Mouse (Mus musculus): ENCODE results near the gene Hook2. TPM values are rescaled to one million over a fixed set of nuclear protein-coding genes. Genes with fewer than 3 reads are reported as not detected.

Hook2 gene
- polyA plus RNA-seq, 1 experiment from 2014 or later = 5.3 TPM

DNA sequence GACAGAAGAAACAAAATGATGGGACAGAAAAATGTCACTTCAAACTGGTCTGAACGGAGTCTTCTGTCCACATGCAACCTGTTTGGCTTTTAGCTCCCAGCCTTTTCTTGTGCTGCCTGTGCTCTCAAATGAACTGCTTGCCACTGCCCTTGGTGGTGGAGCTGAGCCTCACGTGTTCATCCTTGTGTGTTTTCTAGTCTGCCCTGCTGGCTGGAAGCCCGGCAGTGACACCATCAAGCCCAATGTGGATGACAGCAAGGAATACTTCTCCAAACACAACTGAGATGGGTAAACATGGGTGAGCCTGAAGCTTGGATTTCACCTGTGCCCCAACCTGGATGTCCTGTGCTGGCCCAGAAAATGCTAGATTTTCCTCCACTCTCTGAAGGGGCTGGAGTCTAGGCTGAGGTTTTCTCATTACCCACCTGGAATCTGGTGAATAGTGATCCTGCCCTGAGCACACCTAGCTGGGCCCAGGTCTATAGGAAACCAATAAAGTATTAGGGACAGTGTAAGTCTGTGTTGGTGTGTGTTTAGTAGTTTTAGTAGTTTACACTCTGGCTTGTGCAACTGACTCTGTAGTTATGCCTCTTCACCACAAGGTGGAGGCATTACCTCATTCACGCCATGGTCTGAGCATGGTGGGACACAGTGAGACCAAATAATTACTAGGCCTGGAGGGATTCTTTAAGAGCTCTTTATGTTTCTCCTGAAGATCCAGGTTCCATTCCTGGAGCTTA lies 16.4 kb upstream of the Hook2 start:
- Histone ChIP-seq H3K27me3 (no peaks in the 10 kb centered on the region), H3K9ac (no peak overlapping the region), H3K9me3 (replicated peaks) (no peaks in the 10 kb centered on the region), H3K4me2 (no peak overlapping the region), H3K4me3 (no peak overlapping the region), H3K36me3 (peaks cover 31% of the 10 kb centered on the region), H3K27ac (no peak overlapping the region), H3K4me1 (replicated peaks) (peaks cover 46% of the 10 kb centered on the region)
- ATAC-seq (replicated peaks; ENCODE audit: insufficient number of reproducible peaks, insufficient read depth, low FRiP score, low read depth) = no peak
- 62% methylated on average over 4 of the region's 4 CpGs for WGBS

DNA sequence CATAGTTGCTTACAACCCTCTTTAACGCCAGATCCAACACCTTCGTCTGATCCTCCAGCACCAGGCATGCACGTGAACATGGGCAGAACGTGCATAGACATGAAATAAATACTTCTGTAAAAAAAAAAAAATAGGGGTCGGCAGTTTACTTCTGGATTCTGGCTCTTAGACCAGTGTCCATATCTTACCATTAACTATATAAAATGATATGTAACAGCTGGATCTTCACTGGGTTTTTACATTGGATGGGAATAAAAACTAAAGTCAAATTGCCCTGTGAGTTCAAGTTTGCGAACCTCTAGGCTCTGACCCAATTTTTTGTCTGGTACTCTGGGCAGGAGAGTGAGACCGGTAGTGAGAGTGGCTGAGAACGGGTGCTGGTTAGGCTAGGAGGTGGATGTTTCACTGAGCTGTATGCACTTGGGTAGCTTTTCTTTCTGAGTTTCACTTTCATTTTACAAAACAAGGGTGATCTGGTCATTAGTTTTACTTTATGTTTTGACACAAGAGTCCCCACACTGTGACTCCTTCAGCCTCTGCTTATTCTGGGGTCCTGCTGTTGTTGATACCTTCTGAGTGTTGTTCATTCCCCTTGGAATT lies 15.8 kb upstream of the Hook2 start:
- H3K9me3 ChIP-seq (replicated peaks) = no peaks in the 10 kb centered on the region
- no peak overlapping the region for H3K4me2 ChIP-seq
- no peaks in the 10 kb centered on the region for H3K27me3 ChIP-seq
- 78% methylated on average over 8 of the region's 8 CpGs for WGBS
- no peak overlapping the region for H3K4me3 ChIP-seq
- peaks cover 53% of the 10 kb centered on the region for H3K4me1 ChIP-seq (replicated peaks)
- no peak for ATAC-seq (replicated peaks; ENCODE audit: insufficient number of reproducible peaks, insufficient read depth, low FRiP score, low read depth)
- no peak overlapping the region for H3K27ac ChIP-seq
- H3K9ac ChIP-seq = no peak overlapping the region
- H3K36me3 ChIP-seq = peaks cover 31% of the 10 kb centered on the region

DNA sequence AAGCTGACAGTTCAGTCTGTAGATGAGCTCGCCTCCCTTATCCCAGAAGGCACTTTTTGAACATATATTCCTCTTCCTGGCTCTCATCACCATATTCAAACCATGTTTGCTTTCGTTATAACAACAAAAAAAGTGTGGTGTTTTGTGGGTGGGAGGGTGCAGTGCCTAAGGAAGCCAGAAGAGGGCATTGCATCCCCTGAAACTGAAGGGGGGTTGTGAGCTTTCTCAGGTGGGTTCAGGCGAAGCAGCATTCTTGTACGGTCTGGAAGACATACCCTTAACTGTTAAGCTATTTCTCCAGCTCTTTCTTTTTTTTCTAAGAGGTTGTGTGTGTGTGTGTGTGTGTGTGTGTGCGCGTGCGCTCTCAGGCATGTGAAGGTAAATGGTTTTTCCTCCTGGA lies 15.0 kb upstream of the Hook2 start:
- 32% methylated on average over 7 of the region's 7 CpGs for WGBS
- Histone ChIP-seq H3K4me2 (peak overlapping the region; percentile 97), H3K36me3 (peaks cover 31% of the 10 kb centered on the region), H3K27ac (peak overlapping the region; percentile 91), H3K9ac (no peak overlapping the region), H3K4me3 (peak overlapping the region; percentile 66; the same call in 1 of the 2 replicates), H3K27me3 (no peaks in the 10 kb centered on the region), H3K4me1 (replicated peaks) (peaks cover 58% of the 10 kb centered on the region), H3K9me3 (replicated peaks) (no peaks in the 10 kb centered on the region)
- ATAC-seq (replicated peaks; ENCODE audit: insufficient number of reproducible peaks, insufficient read depth, low FRiP score, low read depth) = no peak

DNA sequence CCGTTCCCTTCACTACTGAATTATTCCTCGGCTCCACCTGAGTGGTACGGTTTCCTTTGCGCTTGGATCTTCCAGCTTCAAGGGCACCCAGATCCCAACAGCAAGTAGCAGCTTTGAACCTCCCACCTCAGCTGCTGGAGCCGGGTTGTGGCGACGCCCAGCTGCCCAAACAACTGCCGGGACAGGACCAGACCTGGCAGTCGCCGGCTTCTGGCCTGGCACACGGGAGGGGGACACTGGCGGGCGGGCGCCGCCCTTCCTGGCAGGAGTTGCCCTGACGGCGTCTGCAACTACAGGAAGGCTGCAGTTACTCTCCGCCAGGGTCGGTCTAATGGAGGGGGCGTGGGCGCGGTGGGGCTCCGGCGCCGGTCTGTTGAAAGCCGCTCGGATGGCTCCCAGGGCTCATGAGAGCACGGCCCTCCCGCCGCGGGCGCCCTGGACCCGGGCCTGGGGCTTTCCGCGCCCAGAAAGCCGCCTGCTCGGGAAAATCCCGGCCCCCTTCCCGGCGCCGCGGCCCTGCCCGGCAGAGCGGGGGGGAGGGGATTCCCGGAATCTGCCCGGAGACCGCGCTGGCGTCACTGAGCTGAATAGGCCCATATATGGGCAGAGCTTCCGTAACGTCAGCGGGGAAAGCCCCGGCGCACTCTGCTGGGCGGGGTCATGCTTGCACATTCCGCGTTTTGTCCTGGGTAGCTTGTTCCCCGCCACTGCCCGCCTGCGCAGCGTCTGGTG lies 14.2 kb upstream of the Hook2 start:
- ATAC-seq (replicated peaks; ENCODE audit: insufficient number of reproducible peaks, insufficient read depth, low FRiP score, low read depth) = peak; percentile 80
- Histone ChIP-seq H3K27ac (peak overlapping the region; percentile 91), H3K4me2 (peak overlapping the region; percentile 97), H3K36me3 (peaks cover 28% of the 10 kb centered on the region), H3K27me3 (no peaks in the 10 kb centered on the region), H3K4me3 (peak overlapping the region; percentile 66), H3K9me3 (replicated peaks) (no peaks in the 10 kb centered on the region), H3K9ac (peak overlapping the region; percentile 79), H3K4me1 (replicated peaks) (peaks cover 58% of the 10 kb centered on the region)
- under 1% methylated on average over 58 of the region's 61 CpGs for WGBS

DNA sequence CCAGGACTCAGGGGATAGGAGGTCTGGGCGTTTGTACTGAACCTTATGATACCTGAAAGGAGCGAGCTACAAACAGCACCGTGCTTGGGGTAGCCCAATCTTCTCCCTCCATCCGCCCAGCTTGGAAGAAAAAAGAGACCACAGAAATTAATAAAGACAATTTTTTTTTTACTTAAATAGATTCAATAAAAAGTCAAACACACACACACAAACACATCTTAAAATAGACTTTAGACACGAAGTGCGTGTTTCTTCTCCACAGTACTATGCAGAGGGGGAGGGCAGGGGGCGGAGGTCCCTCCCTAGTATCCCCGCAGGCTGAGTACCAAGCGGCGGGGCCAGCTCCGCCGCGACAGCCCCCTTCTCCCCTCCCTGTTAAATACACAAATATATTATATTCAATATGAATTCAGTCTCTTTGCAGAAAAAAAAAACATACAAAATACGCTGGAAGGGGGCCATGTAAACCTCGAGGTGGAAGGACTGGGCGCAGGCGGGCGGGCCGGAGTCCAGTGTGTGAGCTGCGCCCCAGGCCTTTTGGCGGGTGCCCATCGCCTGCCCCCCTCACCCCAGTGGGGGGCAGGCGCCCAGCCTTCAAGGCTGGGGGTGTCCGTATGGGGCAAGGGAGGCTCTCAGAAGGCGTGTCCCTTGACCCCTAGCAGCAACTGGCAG lies 13.5 kb upstream of the Hook2 start:
- peaks cover 64% of the 10 kb centered on the region for H3K4me1 ChIP-seq (replicated peaks)
- 2% methylated on average over 25 of the region's 25 CpGs for WGBS

DNA sequence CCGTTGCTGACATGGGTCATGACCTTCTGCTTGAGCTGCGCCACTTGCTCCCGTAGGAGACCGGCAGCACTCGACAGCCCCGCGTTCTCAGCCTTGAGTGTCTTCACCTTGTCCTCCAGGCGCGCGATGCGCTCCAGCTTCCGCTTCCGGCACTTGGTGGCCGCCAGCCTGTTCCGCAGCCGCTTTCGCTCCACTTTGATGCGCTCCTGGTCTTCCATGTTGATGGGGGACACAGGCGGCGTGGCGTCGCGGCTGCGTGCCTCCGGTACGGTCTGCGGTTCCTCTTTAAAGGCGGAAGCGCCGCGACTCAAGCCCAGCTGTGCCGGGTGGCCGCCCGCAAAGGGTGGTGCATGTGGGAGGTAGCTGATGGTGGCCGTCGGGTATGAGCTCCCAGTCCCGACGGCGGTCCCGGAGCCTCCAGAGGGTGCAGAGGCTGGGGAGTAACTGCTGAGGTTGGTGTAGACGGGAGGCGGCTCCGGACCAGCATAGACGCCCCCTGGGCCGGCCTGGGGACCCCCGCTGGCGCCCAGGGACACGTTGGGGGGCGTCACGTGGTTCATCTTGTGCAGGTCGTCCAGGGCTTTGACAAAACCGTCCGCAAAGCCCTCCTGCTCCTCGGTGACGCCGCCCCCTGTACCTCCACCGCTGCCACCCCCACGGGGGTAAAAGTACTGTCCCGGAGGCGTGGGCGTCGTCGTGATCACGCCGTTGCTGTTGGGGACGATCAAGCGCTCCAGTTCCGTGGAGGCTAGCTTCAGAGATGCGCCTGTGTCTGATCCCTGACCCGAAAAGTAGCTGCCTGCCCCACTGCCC lies 12.8 kb upstream of the Hook2 start:
- Histone ChIP-seq H3K9me3 (replicated peaks) (no peaks in the 10 kb centered on the region), H3K4me3 (peak overlapping the region; percentile 66), H3K27me3 (no peaks in the 10 kb centered on the region), H3K9ac (peak overlapping the region; percentile 79), H3K36me3 (peaks cover 15% of the 10 kb centered on the region), H3K4me1 (replicated peaks) (peaks cover 70% of the 10 kb centered on the region), H3K27ac (peak overlapping the region; percentile 91), H3K4me2 (peak overlapping the region; percentile 97)
- no peak for ATAC-seq (replicated peaks; ENCODE audit: insufficient number of reproducible peaks, insufficient read depth, low FRiP score, low read depth)
- WGBS = under 1% methylated on average over 70 of the region's 70 CpGs

More for the DNA sequence above, 13.5 kb upstream of the Hook2 start:
- no peaks in the 10 kb centered on the region for H3K9me3 ChIP-seq (replicated peaks)
- H3K4me3 ChIP-seq = peak overlapping the region; percentile 66
- ATAC-seq (replicated peaks; ENCODE audit: insufficient number of reproducible peaks, insufficient read depth, low FRiP score, low read depth) = no peak
- peak overlapping the region; percentile 79 for H3K9ac ChIP-seq
- H3K36me3 ChIP-seq = peaks cover 22% of the 10 kb centered on the region
- H3K27me3 ChIP-seq = no peaks in the 10 kb centered on the region
- H3K4me2 ChIP-seq = peak overlapping the region; percentile 97
- peak overlapping the region; percentile 91 for H3K27ac ChIP-seq

DNA sequence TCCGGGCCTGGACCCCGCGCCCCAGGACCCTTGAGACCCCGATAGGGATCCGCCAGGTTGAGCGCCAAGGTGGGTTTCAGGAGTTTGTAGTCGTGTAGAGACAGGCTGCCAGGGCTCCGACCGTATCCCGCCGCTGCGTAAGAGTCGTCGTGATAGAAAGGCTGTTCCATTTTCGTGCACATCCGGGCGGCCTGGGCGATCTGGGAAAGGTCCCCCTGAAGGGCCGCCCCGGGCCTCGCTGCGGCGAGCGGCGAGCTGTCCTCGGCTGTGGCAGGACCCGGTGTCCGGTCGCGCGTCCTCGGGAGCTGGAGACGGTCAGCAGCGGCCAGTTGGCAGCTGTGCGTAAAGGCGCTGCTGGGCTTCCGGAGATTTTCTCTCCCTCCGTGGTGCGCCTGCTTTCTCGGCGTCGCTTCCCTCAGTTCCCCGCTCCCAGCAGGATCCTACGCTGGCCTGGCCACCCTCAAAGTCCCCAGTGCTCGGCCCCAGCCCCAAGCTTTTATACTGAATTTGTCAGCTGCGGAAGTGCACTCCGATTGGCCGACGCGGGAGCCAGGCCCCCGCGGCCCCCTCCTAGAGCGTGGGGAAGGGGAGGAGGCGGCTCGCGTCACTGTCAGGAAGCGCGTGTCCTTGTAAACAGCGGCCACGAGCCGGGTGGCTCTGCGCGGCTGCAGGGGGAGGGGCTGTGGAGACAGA lies 12.0 kb upstream of the Hook2 start, which contains the start of gene Junb:
Gene Junb (minus strand): TSS at position 471 of the 693 bp plus-strand sequence.
- Histone ChIP-seq H3K4me3 (peak within 1 kb of the TSS; percentile 66), H3K27me3 (no peaks in the 10 kb centered on the region), H3K9me3 (replicated peaks) (no peaks in the 10 kb centered on the region), H3K27ac (peak within 1 kb of the TSS; percentile 91), H3K4me2 (peak within 1 kb of the TSS; percentile 97), H3K9ac (peak within 1 kb of the TSS; percentile 79), H3K4me1 (replicated peaks) (peaks cover 70% of the 10 kb centered on the region), H3K36me3 (peaks cover 7% of the 10 kb centered on the region)
- under 1% methylated on average over 63 of the region's 63 CpGs for WGBS
- peak; percentile 67 for ATAC-seq (replicated peaks; ENCODE audit: insufficient number of reproducible peaks, insufficient read depth, low FRiP score, low read depth)

DNA sequence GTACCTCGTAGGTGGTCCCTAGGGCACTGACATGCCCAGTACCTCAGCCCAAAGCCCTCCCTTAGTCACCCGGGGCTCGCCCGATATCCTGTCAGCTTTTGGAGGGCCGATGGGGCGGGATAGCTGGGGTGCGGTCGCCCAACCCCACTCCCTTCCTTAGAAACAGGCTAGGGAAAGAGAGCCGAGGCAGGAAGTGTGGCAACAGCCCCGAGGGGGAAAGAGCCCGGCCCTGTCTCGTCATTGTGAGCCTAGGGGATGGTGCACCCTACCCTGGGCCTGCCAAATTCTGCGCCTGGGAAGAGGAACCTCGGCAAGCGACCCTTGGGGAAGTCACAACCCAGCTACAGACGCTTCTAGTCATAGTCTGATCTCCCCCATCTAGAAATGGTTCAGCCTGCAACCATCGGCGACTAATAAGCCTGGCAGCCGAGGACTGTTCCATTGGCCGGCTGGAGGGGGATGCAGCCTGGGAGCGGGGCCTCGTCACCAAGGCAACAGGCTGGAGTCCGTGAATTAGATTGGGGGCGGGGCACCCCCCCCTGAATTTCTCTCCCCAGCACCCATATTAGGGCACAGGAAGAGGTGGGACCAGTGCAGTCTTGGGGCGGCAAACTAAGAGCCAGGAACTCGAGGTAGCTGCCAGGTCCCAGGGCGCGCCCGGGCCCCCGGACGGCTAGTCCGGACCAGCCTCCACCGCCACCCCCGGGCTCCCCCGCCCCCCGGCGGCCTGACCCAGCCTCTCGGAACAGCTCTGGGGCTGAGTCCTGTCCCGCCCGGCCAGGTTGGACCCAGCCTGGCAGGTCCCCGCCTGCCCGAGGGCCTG lies 10.6 kb upstream of the Hook2 start:
- H3K27ac ChIP-seq = peak overlapping the region; percentile 91
- no peaks in the 10 kb centered on the region for H3K36me3 ChIP-seq
- peak; percentile 18 for ATAC-seq (replicated peaks; ENCODE audit: insufficient number of reproducible peaks, insufficient read depth, low FRiP score, low read depth)
- H3K4me3 ChIP-seq = peak overlapping the region; percentile 66
- H3K9me3 ChIP-seq (replicated peaks) = no peaks in the 10 kb centered on the region
- H3K4me1 ChIP-seq (replicated peaks) = peaks cover 73% of the 10 kb centered on the region
- WGBS = 3% methylated on average over 38 of the region's 42 CpGs
- H3K4me2 ChIP-seq = peak overlapping the region; percentile 97
- H3K9ac ChIP-seq = peak overlapping the region; percentile 49
- no peaks in the 10 kb centered on the region for H3K27me3 ChIP-seq

DNA sequence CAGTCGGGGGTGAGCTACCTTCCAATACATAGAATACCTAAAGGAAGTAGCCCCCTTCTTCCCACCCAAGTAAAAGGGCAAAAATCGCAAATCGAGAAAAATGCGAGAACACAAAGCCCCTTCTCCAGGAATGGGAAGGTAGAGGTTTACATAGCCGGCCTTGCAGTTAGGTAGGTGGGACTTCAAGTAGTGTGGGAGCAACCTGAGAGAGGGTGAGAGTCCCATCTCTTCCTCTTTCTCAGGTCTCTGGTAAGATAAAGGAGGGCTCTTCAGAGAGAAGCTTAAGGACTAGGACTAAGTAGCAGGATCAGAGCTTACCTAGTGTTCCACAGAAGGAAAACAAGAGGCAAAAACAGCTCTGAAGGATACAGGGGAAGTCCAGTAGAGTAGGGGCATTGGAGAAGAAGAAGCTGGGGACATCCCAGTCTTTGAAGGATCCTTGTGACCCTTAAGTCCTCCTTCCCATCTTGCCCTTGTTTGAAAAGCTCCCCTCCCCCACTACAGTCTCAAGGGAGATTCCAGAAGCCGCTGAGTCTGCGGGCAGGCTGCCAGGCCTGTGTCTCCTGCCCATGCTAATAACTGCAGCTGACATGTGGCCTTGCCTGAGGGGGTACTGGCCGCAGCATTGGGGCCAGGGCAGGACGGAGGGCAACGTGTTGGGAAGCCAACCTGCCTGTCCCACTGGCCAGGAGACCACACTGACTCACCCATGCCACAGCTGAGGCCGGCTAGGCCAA lies 9.6 kb upstream of the Hook2 start:
- Histone ChIP-seq H3K9ac (no peak overlapping the region), H3K27me3 (no peaks in the 10 kb centered on the region), H3K4me1 (replicated peaks) (peaks cover 73% of the 10 kb centered on the region), H3K4me3 (peak overlapping the region; percentile 66), H3K9me3 (replicated peaks) (no peaks in the 10 kb centered on the region), H3K36me3 (no peaks in the 10 kb centered on the region), H3K27ac (peak overlapping the region; percentile 91), H3K4me2 (peak overlapping the region; percentile 97)
- WGBS = 25% methylated on average over 11 of the region's 11 CpGs
- ATAC-seq (replicated peaks; ENCODE audit: insufficient number of reproducible peaks, insufficient read depth, low FRiP score, low read depth) = no peak
